Mouse (Mus musculus): ENCODE measurements around the gene Hoxa7. TPM values are rescaled to one million over a fixed set of nuclear protein-coding genes. Genes with fewer than 3 reads are reported as not detected.

Hoxa7 gene
- total and polyA plus RNA-seq, 3 experiments = 0.25 to 0.50 (median 0.31) TPM

DNA sequence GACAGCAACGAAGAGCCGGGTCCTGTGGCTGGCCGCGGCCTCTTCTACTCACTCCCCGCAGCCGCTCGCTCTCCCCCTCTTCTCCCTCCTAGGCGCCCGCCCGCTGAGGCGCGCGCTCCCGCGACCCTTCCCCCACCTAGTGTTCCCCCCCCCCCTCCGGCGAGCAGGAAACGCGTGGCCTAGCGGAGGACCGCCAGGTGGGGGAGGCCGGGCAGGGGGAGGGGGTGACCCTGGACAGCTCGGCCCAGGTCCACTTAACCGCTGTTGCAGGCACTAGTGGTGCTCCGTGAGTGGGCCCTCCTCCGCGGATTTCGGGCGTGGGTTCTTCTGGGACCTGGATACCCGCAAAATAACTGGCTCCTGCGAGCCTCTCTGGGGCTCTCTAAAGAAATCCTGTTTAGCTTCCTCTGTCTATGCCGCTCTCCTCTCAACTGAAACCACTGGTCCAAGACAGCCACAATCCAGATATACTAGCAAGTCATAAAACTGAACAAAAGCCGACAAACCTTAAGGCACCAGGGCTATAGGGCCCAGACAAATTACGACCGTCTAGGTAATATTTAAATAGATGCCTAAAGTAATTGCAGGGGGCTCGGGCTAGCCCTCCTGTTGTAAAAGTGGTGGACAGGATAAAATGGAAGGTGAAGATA, 9.0 kb upstream of the Hoxa7 start, which contains the start of gene Hoxa9:
Hoxa9 (minus strand) TSS at position 574 of the 650 bp plus-strand sequence.
- TF ChIP-seq EP300 (IDR thresholded peaks at IDR 0.05; ENCODE audit: insufficient read depth, low read depth, low read length) (no peak), CTCF (IDR thresholded peaks at IDR 0.05) (no peak), POLR2A (IDR thresholded peaks at IDR 0.05; ENCODE audit: insufficient read depth, low read depth, low read length) (no peak)
- Histone ChIP-seq H3K4me1 (ENCODE audit: control insufficient read depth, insufficient read depth, low read length) (no peaks in the 10 kb centered on the region; the same call in 1 of the 2 replicates), H3K27me3 (ENCODE audit: control insufficient read depth, insufficient read depth, low read length) (peaks cover 59% of the 10 kb centered on the region), H3K9ac (ENCODE audit: low read depth, low read length) (no peak within 1 kb of the TSS), H3K4me3 (no peak within 1 kb of the TSS), H3K27ac (no peak within 1 kb of the TSS), H3K79me2 (replicated peaks; ENCODE audit: control insufficient read depth, insufficient read depth, low read length) (no peaks in the 10 kb centered on the region), H3K36me3 (ENCODE audit: control insufficient read depth, insufficient read depth, low read length) (no peaks in the 10 kb centered on the region)
- intact Hi-C loops (cut with DNase I) = no loop called here
- DNase-seq = peak in 1 of 2 experiments; percentile 23
- WGBS = 3% methylated on average over 36 of the region's 36 CpGs

GRCm38 (mm10) chr6:52229558-52230416, 8.1 kb upstream of the Hoxa7 start:
- peaks cover 60% of the 10 kb centered on the region for H3K27me3 ChIP-seq (ENCODE audit: control insufficient read depth, insufficient read depth, low read length)
- WGBS = 6% methylated on average over 44 of the region's 44 CpGs
- H3K9ac ChIP-seq (ENCODE audit: low read depth, low read length) = no peak overlapping the region
- no peak overlapping the region for H3K27ac ChIP-seq
- H3K4me1 ChIP-seq (ENCODE audit: control insufficient read depth, insufficient read depth, low read length) = no peaks in the 10 kb centered on the region; the same call in 1 of the 2 replicates
- no peaks in the 10 kb centered on the region for H3K79me2 ChIP-seq (replicated peaks; ENCODE audit: control insufficient read depth, insufficient read depth, low read length)
- no peaks in the 10 kb centered on the region for H3K36me3 ChIP-seq (ENCODE audit: control insufficient read depth, insufficient read depth, low read length)
- DNase-seq = no peak
- TF ChIP-seq CTCF (IDR thresholded peaks at IDR 0.05) (no peak), POLR2A (IDR thresholded peaks at IDR 0.05; ENCODE audit: insufficient read depth, low read depth, low read length) (no peak), EP300 (IDR thresholded peaks at IDR 0.05; ENCODE audit: insufficient read depth, low read depth, low read length) (no peak)
- intact Hi-C loops (cut with DNase I) = no loop called here
- no peak overlapping the region for H3K4me3 ChIP-seq

- TF ChIP-seq CTCF (IDR thresholded peaks at IDR 0.05) (no peak), POLR2A (IDR thresholded peaks at IDR 0.05; ENCODE audit: insufficient read depth, low read depth, low read length) (no peak), EP300 (IDR thresholded peaks at IDR 0.05; ENCODE audit: insufficient read depth, low read depth, low read length) (no peak)
- WGBS = 5% methylated on average over 38 of the region's 38 CpGs
- Histone ChIP-seq H3K79me2 (replicated peaks; ENCODE audit: control insufficient read depth, insufficient read depth, low read length) (no peaks in the 10 kb centered on the region), H3K9ac (ENCODE audit: low read depth, low read length) (no peak overlapping the region), H3K27ac (no peak overlapping the region), H3K27me3 (ENCODE audit: control insufficient read depth, insufficient read depth, low read length) (peaks cover 52% of the 10 kb centered on the region), H3K4me1 (ENCODE audit: control insufficient read depth, insufficient read depth, low read length) (no peaks in the 10 kb centered on the region; the same call in 1 of the 2 replicates), H3K36me3 (ENCODE audit: control insufficient read depth, insufficient read depth, low read length) (no peaks in the 10 kb centered on the region), H3K4me3 (no peak overlapping the region)
- DNase-seq = peak in 1 of 2 experiments; percentile 10
- intact Hi-C loops (cut with DNase I) = no loop called here
Measured at GRCm38 (mm10) chr6:52228475-52229465, 7.1 kb upstream of the Hoxa7 start.

GRCm38 (mm10) chr6:52227470-52228222, 6.0 kb upstream of the Hoxa7 start:
- intact Hi-C loops (cut with DNase I) = no loop called here
- no peak overlapping the region for H3K4me3 ChIP-seq
- WGBS = 11% methylated on average over 11 of the region's 11 CpGs
- H3K27me3 ChIP-seq (ENCODE audit: control insufficient read depth, insufficient read depth, low read length) = peaks cover 44% of the 10 kb centered on the region
- no peaks in the 10 kb centered on the region for H3K36me3 ChIP-seq (ENCODE audit: control insufficient read depth, insufficient read depth, low read length)
- H3K4me1 ChIP-seq (ENCODE audit: control insufficient read depth, insufficient read depth, low read length) = no peaks in the 10 kb centered on the region; the same call in 1 of the 2 replicates
- no peak for DNase-seq
- TF ChIP-seq CTCF (IDR thresholded peaks at IDR 0.05) = no peak
- TF ChIP-seq POLR2A (IDR thresholded peaks at IDR 0.05; ENCODE audit: insufficient read depth, low read depth, low read length) = no peak
- TF ChIP-seq EP300 (IDR thresholded peaks at IDR 0.05; ENCODE audit: insufficient read depth, low read depth, low read length) = no peak
- no peaks in the 10 kb centered on the region for H3K79me2 ChIP-seq (replicated peaks; ENCODE audit: control insufficient read depth, insufficient read depth, low read length)
- no peak overlapping the region for H3K27ac ChIP-seq
- no peak overlapping the region for H3K9ac ChIP-seq (ENCODE audit: low read depth, low read length)
